Mouse (Mus musculus): ENCODE measurements around the gene Ccdc84. TPM values are rescaled to one million over a fixed set of nuclear protein-coding genes. Genes with fewer than 3 reads are reported as not detected.
"Not testable (repeated sequence)": the region's sequence is repeated elsewhere in the genome, so short reads cannot be mapped to it uniquely, and the experiment has no call there.

Gene Ccdc84
- total RNA-seq (2021) = 1 to 10 TPM; 5.0 to 5.3 TPM
- long read RNA-seq, experiment 1, partial matches to known transcripts = 0 of 2 reads
- long read RNA-seq, experiment 1, other reads (novel, unspliced or antisense) = 2 of 2 reads
- long read RNA-seq, experiment 2, partial matches to known transcripts = 0 of 4 reads
- long read RNA-seq, experiment 2, other reads (novel, unspliced or antisense) = 1 of 4 reads

- no peak for DNase-seq
Observed at GRCm38 (mm10) chr9:44418519-44419385, at the start of gene Ccdc84. Gene Ccdc84, minus strand, starts transcription at chr9:44418569.

GRCm38 (mm10) chr9:44461950-44462349 lies 43.6 kb upstream of the Ccdc84 start:
- no peak for DNase-seq

More at GRCm38 (mm10) chr9:44418519-44419385, at the start of gene Ccdc84:
- intact Hi-C loops (cut with DNase I) = no loop called here

DNA sequence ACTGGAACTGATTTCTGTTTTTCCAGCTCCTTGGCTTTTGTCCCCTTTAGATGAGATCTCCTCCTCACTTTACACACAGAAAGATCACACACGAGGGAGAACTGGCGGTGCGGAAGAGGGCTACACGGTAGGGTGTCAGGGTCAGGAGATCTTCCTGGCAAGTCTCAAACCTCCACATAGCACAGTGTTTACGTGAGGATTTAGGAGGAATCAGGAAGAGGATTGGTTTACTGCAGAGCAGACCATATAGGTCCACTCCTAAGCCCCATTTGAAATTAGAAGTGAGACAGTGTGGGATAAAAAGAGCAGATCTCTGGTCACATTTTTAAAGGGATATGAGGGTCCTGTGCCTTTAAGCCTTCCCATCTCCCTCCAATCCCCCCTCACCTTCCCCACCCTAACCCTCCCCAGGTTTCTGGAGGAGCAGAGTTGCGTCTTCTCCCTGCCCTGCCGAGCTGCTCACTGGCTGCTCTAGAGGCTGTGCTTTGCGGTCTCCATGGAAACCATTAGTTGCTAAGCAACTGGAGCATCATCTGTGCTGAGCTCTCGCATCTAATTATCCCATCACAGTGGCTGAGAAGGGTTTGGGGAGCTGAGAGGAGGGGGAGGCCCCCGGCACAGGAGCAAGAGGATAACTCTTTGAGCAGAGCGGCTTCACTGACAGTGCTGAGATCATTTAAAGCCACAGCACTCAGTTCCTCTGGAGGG lies 38.8 kb upstream of the Ccdc84 start:
- intact Hi-C loops (cut with DNase I) = no loop called here
- no peak for DNase-seq

More at GRCm38 (mm10) chr9:44461950-44462349, 43.6 kb upstream of the Ccdc84 start:
- intact Hi-C loops (cut with DNase I) = no loop called here

- DNase-seq = no peak
- intact Hi-C loops (cut with DNase I) = loop anchor here (1.0 to 2.0 kb wide), 3 partner anchors 20 to 198 kb away; no protein-coding TSS in a partner anchor
Observed at GRCm38 (mm10) chr9:44454891-44455220, 36.5 kb upstream of the Ccdc84 start, which contains the start of gene Upk2. Gene Upk2, minus strand, starts transcription at chr9:44454976.

GRCm38 (mm10) chr9:44454132-44454890 lies 35.9 kb upstream of the Ccdc84 start:
- intact Hi-C loops (cut with DNase I) = loop anchor here (1.0 to 2.0 kb wide), 3 partner anchors 20 to 199 kb away; no protein-coding TSS in a partner anchor
- peak; percentile 78 to 84 for DNase-seq

DNA sequence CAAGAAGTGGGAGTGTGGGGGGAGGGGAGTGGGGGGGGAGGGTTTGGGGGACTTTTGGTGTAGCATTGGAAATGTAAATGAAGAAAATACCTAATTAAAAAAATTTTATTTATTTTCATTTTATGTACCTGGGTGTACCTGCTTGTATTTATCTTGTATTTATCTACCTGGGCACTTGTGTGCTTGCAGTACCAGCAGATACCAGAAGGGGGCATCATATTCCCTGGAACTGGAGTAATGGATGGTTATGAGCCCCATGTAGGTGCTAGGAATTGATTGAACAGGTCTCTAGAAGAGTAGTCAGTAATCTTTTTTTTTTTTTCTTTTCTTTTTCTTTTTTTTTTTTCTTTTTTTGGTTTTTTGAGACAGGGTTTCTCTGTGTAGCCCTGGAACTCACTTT lies 32.0 kb upstream of the Ccdc84 start:
- intact Hi-C loops (cut with DNase I) = no loop called here
- DNase-seq = no peak

DNA sequence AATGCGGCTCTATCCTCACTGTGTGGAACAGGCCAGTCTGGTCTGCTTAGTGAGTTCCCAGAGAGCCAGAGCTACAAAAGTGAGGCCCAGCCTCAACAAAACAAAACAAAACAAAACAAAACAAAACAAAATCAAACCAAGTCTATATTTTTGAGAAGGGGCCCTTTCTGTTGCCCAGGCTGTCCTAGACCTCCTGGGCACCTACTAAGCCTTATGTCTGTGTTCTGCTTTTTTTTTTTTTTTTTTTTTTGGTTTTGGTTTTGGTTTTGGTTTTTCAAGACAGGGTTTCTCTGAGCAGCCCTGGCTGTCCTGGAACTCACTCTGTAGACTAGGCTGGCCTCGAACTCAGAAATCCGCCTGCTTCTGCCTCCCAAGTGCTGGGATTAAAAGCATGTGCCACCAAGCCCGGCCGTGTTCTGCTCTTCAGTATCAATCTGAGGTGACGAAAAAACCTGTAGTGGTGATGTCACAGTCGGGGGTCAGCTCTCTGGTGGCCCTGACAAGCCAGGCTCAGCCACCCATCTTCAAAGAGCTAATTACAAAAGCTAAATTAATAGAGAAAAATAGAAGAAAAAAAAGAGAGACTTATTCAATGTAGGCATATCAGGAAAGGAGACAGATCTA lies 26.1 kb upstream of the Ccdc84 start:
- intact Hi-C loops (cut with DNase I); DNase-seq: not testable (repeated sequence)

- intact Hi-C loops (cut with DNase I) = no loop called here
- no peak for DNase-seq
Observed at GRCm38 (mm10) chr9:44440961-44441360, 22.6 kb upstream of the Ccdc84 start, which contains the start of gene Foxr1. Gene Foxr1, minus strand, starts transcription at chr9:44441136.

DNA sequence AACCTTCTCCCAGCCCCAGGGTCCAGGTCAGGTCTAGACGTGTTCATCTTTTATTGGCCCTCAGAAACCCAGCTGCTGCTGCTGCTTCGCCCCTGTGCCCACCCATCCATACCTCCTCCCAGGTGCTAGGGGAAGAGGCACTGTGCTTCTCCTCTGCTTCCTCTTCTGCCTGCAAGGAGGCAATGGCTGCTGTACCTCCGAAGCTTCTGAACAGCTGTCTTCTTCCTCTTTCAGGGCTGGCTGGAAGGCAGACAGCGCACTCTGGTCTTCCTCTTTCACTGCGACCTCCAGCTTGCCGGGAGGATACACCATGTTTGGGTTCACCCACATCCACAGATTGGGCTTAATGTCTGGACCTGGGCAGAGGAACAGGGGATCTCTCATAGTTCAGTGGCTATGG lies 17.4 kb upstream of the Ccdc84 start:
- intact Hi-C loops (cut with DNase I) = no loop called here
- DNase-seq = no peak

- intact Hi-C loops (cut with DNase I) = no loop called here
Observed at GRCm38 (mm10) chr9:44432577-44433185, 14.3 kb upstream of the Ccdc84 start.

GRCm38 (mm10) chr9:44423576-44423975 lies 5.2 kb upstream of the Ccdc84 start:
- intact Hi-C loops (cut with DNase I) = no loop called here
- no peak for DNase-seq

More at GRCm38 (mm10) chr9:44432577-44433185, 14.3 kb upstream of the Ccdc84 start:
- no peak for DNase-seq

- intact Hi-C loops (cut with DNase I) = no loop called here
Observed at GRCm38 (mm10) chr9:44420280-44420898, 2.0 kb upstream of the Ccdc84 start.

DNA sequence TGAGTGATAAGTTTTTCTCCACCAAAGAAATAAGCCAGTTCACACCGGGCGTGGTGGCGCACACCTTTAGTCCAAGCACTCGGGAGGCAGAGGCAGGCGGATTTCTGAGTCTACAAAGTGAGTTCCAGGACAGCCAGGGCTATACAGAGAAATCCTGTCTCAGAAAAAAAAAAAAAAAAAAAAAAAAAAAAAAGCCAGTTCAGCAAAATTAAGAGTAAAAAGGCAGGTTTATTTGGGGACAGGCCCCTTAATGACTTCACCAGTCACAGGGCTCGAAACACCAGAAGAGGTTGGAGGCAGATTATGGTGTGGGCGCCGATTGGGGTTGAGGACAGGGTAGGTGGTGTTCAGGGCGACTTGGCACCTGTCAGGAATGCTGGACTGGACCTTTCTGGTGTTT lies 1.4 kb upstream of the Ccdc84 start:
- DNase-seq; intact Hi-C loops (cut with DNase I): not testable (repeated sequence)

More at GRCm38 (mm10) chr9:44420280-44420898, 2.0 kb upstream of the Ccdc84 start:
- DNase-seq = no peak

DNA sequence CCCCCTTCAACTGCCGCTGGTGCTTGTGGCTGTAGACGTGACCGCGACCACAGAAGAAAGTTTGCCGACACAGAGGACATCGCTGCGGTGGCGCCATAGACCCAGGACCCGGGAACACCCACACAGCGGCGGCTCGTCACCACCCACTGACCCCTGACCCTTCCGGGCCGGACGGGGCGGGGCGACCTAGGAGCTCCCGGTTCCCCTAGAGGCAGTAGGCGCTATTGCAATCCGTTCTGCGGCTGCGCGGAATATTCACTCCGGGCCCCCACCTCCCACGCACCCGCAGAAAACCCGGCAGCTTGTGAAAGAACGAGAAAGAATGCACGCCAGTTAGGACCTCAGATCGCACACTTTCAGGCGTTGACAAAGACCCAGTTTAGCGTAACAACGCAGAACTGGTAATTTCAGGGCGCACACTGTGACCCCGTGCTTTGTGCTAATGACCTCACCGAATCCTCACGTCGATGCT lies 441 bp downstream of the Ccdc84 start:
- peak; percentile 94 to 95 for DNase-seq
- intact Hi-C loops (cut with DNase I) = no loop called here

GRCm38 (mm10) chr9:44417156-44417891 lies 1.0 kb downstream of the Ccdc84 start:
- no peak for DNase-seq
- intact Hi-C loops (cut with DNase I) = no loop called here

DNA sequence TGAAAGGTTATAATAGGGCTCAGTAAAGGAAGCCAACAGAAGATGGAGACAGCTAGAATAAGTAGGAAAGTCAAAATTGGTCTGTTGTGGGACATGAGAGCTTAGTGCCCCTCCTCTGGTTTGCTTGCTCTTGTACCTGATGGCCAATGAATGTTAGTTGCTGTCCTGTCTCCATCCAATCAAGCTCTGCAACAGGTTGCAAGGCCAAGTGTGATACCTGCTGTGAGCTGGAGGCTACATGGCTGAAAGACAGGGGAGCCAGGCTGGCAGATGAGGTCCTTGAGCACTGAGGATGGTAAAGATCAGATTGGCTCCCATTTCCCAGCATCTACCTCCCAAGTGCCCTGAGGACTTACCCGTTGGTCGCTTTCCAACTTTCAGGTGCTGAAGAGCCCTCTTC lies 5.6 kb downstream of the Ccdc84 start:
- DNase-seq = no peak
- intact Hi-C loops (cut with DNase I) = no loop called here

GRCm38 (mm10) chr9:44412306-44412705 lies 6.1 kb downstream of the Ccdc84 start:
- DNase-seq = no peak
- intact Hi-C loops (cut with DNase I) = no loop called here

DNA sequence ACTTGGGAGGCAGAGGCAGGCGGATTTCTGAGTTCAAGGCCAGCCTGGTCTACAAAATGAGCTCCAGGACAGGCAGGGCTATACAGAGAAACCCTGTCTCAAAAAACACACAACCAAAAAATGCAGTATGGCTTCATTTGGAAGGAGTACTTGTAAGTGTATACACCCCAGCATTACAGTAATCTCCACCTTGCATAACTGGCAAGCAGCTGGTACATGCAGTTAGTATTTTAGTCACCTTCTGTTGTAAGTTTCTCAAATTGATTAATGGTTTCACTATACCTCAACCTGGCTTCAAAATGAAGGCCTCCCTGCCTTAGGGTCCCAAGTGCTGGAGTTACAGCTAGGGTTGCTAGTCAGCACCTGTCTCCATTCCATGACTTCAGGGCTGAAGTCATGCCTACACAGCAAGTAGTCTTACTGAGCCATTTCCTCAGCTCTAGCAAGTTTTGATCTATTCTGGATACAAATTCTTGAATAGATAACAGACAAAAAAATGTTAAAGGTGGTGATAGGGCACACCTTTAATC lies 6.7 kb downstream of the Ccdc84 start:
- no peak for DNase-seq
- intact Hi-C loops (cut with DNase I) = no loop called here
